Mouse (Mus musculus) intestine, embryonic 16.5 days (tissue): Measurements from ENCODE around the gene Srp68. TPM values are rescaled to one million over a fixed set of nuclear protein-coding genes. Genes with fewer than 3 reads are reported as not detected.

Source experiments
- ATAC-seq: fragments of 200-750 bp; cut with Nextera tagmentation; 2 replicates; pipeline ENCODE4 v1.8.0; 2017; ENCODE audit warnings: moderate TSS enrichment, moderate library complexity
- H3K27ac ChIP-seq: fragments of 300-500 bp; sonication (generic); 2 replicates; pipeline ENCODE4 v1.5.1; 2014; ENCODE audit warnings: mild to moderate bottlenecking, low read length
- H3K27me3 ChIP-seq: fragments of 300-500 bp; sonication (generic); replicated peaks from 2 replicates; pipeline ENCODE4 v1.6.1; 2014; ENCODE audit warnings: low read length, control low read depth, mixed read lengths; ENCODE audit not compliant: control insufficient read depth, insufficient read depth
- H3K36me3 ChIP-seq: fragments of 300-500 bp; sonication (generic); 2 replicates; pipeline ENCODE4 v1.6.1; 2014; ENCODE audit warnings: low read length, control low read depth; ENCODE audit not compliant: control insufficient read depth, insufficient read depth
- H3K4me1 ChIP-seq: fragments of 300-500 bp; sonication (generic); 2 replicates; pipeline ENCODE4 v1.6.1; 2014; ENCODE audit warnings: low read length, control low read depth, mixed read lengths; ENCODE audit not compliant: control insufficient read depth, insufficient read depth
- H3K4me2 ChIP-seq: fragments of 300-500 bp; sonication (generic); 2 replicates; pipeline ENCODE4 v1.6.1; 2014; ENCODE audit warnings: low read depth, low read length, control low read depth
- H3K4me3 ChIP-seq: fragments of 300-500 bp; sonication (generic); 2 replicates; pipeline ENCODE4 v1.5.1; 2014; ENCODE audit warnings: mild to moderate bottlenecking, low read length
- H3K9ac ChIP-seq: fragments of 300-500 bp; sonication (generic); 2 replicates; pipeline ENCODE4 v1.6.1; 2014; ENCODE audit warnings: low read depth, low read length
- H3K9me3 ChIP-seq: fragments of 300-500 bp; sonication (generic); 2 replicates; pipeline ENCODE4 v1.6.1; 2016; ENCODE audit warnings: low read length, control low read depth; ENCODE audit not compliant: control insufficient read depth
- WGBS: fragments of 180-500 bp; shearing (Covaris S2); extraction: QIAGEN DNeasy Blood & Tissue Kit; methylation state at CpG from one replicate; pipeline ENCODE4 v1.1.7; 2014; 5-methylcytosine and 5-hydroxymethylcytosine counted together
- polyA plus RNA-seq: library from polyadenylated mRNA; unstranded; fragments of >200 nt; fragmentation: Nextera tagmentation; extraction: Ambion mirVana; gene quantifications from 2 replicates; pipeline ENCODE4 v1.2.1, GENCODE M21; 2015

Gene Srp68
- polyA plus RNA-seq, 1 experiment from 2014 or later, result 90.9 TPM

DNA sequence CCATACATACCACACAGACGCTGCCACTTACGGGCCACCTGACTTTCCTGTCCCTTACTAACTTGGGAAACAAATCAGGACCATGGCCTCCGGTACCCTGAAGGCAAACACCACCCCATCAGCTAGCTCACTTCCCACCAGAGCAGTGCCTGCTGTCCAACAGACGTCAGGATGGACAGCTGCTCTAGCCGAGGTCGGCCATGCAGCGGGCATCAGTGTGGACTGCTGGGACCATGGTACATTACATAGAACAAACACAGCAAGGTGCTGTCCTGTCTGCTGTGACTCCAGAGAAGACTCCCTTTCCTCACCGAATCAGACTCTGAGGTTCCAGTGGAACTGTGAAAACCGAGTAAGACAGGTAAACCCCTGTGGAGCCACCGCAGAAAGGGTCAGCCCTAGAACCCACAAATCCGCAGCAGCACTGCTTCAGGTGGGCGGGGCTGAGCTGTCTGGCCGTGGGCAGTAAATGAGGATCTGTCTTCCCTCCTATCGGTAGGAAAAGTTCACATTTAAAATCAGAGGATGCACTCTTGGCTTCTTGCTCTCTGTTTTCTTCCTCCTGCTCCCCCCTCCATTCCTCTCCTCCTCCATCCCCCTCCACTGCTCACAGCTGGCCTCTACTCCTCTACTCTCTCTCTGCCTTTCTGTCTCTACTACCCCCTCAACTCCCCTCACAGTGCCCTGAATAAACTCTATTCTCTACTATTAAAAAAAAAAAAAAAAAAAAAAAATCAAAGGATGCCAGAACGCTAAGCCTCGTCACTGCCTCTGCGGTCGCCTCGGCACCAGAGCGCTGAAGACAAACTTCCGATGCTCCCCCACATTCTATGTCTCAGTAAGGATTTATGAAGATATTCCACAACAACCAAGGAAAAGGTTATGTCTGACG is 18.7 kb downstream of the Srp68 start:
- H3K4me1 ChIP-seq, result peaks cover 5% of the 10 kb centered on the region; the same call in 1 of the 2 replicates
- WGBS, result 80% methylated on average over 22 of the region's 22 CpGs
- no peak overlapping the region for H3K4me2 ChIP-seq
- H3K27me3 ChIP-seq, result no peaks in the 10 kb centered on the region
- no peak overlapping the region for H3K9ac ChIP-seq
- no peak overlapping the region; the same call in 1 of the 2 replicates for H3K27ac ChIP-seq
- no peak overlapping the region for H3K4me3 ChIP-seq
- peaks cover 38% of the 10 kb centered on the region for H3K36me3 ChIP-seq
- H3K9me3 ChIP-seq, result no peaks in the 10 kb centered on the region
- no peak for ATAC-seq

DNA sequence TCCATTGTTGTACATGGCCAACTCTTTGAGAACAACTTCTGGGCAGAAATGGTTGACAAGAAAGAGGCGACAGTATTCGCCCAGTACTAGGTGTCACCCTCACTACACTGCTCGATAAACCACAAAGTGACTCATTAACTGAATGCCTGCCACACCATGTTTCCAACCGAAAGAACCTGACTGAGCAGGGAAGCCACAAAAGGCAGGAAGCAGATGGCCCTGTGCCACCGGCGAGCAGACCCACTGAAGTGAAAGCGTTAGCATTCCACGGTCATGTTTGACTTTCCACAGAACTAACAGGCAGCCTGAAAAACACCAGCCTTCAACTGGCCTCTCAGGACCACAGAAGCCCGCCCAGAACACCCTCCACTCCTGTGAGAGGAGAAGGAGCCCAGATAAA is 19.4 kb downstream of the Srp68 start:
- Histone ChIP-seq H3K4me3 (no peak overlapping the region), H3K9ac (no peak overlapping the region), H3K9me3 (no peaks in the 10 kb centered on the region), H3K36me3 (peaks cover 38% of the 10 kb centered on the region), H3K27ac (no peak overlapping the region), H3K27me3 (no peaks in the 10 kb centered on the region), H3K4me2 (no peak overlapping the region), H3K4me1 (no peaks in the 10 kb centered on the region)
- 75% methylated on average over 9 of the region's 9 CpGs for whole genome bisulfite sequencing
- ATAC-seq, result no peak

GRCm38 (mm10) chr11:116253076-116253600 is 20.9 kb downstream of the Srp68 start:
- H3K9ac ChIP-seq, result no peak overlapping the region
- no peak overlapping the region for H3K4me3 ChIP-seq
- H3K4me1 ChIP-seq, result peaks cover 4% of the 10 kb centered on the region
- no peak for ATAC-seq
- WGBS, result 88% methylated on average over 3 of the region's 3 CpGs
- no peak overlapping the region for H3K27ac ChIP-seq
- H3K9me3 ChIP-seq, result no peaks in the 10 kb centered on the region
- no peaks in the 10 kb centered on the region for H3K27me3 ChIP-seq
- peaks cover 43% of the 10 kb centered on the region for H3K36me3 ChIP-seq
- H3K4me2 ChIP-seq, result no peak overlapping the region

DNA sequence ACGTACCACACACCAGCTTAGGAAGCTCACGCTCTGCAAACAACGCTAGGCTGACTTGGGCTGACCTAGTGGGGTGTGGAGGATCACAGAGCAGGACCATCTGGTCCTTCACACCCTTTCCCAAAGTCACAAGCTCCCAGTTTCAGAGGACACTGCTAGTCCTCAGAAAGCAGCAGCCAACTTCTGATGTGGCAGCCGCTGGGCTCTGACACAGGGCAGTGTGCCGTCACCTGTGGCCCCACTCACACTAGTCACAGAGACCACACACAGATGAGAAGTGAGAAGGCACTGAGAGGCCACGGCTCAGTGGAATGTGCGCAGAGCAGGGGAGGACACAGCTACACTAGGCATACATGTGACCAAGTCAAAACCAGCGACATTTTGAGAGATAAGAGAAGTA is 23.1 kb downstream of the Srp68 start:
- Histone ChIP-seq H3K36me3 (peaks cover 45% of the 10 kb centered on the region), H3K27ac (no peak overlapping the region), H3K4me2 (no peak overlapping the region), H3K9me3 (no peaks in the 10 kb centered on the region), H3K4me3 (no peak overlapping the region), H3K4me1 (peaks cover 8% of the 10 kb centered on the region), H3K27me3 (no peaks in the 10 kb centered on the region), H3K9ac (no peak overlapping the region)
- 87% methylated on average over 8 of the region's 8 CpGs for WGBS
- ATAC-seq, result no peak

GRCm38 (mm10) chr11:116247502-116248222 is 26.4 kb downstream of the Srp68 start:
- peak; percentile 84 for ATAC-seq
- 0 out of 2 replicates have a peak overlapping the region, but pooled peaks have one; percentile 35 for H3K9ac ChIP-seq
- no peak overlapping the region for H3K4me3 ChIP-seq
- H3K27ac ChIP-seq, result peak overlapping the region; percentile 61
- H3K9me3 ChIP-seq, result no peaks in the 10 kb centered on the region
- peaks cover 44% of the 10 kb centered on the region for H3K36me3 ChIP-seq
- no peaks in the 10 kb centered on the region for H3K27me3 ChIP-seq
- peaks cover 11% of the 10 kb centered on the region for H3K4me1 ChIP-seq
- 62% methylated on average over 14 of the region's 14 CpGs for WGBS
- no peak overlapping the region for H3K4me2 ChIP-seq

DNA sequence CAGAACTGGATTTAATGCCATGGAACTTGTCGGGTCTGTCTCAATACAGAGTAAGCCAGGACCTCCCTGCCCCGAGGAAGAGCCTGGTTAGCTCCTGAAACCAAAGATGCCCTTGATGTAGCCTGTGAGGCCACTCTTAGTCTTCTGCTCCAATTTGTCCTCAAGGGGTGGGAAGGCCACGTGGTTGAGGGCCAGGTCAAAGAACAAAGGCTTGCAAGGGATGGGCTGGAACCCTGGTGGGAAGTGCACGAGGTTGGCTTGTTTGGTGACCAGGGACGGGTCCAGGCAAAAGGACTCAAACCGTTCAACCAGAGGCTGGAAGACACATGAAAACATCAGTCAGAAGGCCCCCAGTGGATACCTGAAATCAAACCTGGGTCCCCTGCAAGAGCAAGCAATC is 28.4 kb downstream of the Srp68 start:
- no peak overlapping the region for H3K9ac ChIP-seq
- no peaks in the 10 kb centered on the region for H3K9me3 ChIP-seq
- H3K36me3 ChIP-seq, result peaks cover 31% of the 10 kb centered on the region
- no peak for ATAC-seq
- peaks cover 26% of the 10 kb centered on the region for H3K4me1 ChIP-seq
- no peaks in the 10 kb centered on the region for H3K27me3 ChIP-seq
- H3K4me2 ChIP-seq, result no peak overlapping the region
- H3K4me3 ChIP-seq, result no peak overlapping the region
- H3K27ac ChIP-seq, result no peak overlapping the region
- WGBS, result 76% methylated on average over 6 of the region's 6 CpGs

GRCm38 (mm10) chr11:116244580-116244979 is 29.4 kb downstream of the Srp68 start:
- Histone ChIP-seq H3K27me3 (no peaks in the 10 kb centered on the region), H3K9ac (no peak overlapping the region), H3K36me3 (peaks cover 23% of the 10 kb centered on the region; the same call in 1 of the 2 replicates), H3K4me1 (peaks cover 26% of the 10 kb centered on the region), H3K4me3 (no peak overlapping the region), H3K27ac (no peak overlapping the region), H3K9me3 (no peaks in the 10 kb centered on the region), H3K4me2 (no peak overlapping the region)
- no peak for ATAC-seq
- 63% methylated on average over 8 of the region's 8 CpGs for WGBS

GRCm38 (mm10) chr11:116241744-116242235 is 32.2 kb downstream of the Srp68 start:
- WGBS, result 31% methylated on average over 12 of the region's 12 CpGs
- Histone ChIP-seq H3K4me1 (peaks cover 24% of the 10 kb centered on the region), H3K4me3 (no peak overlapping the region), H3K9ac (peak overlapping the region; percentile 65), H3K27ac (peak overlapping the region; percentile 69), H3K36me3 (peaks cover 13% of the 10 kb centered on the region; the same call in 1 of the 2 replicates), H3K4me2 (0 out of 2 replicates have a peak overlapping the region, but pooled peaks have one; percentile 1), H3K27me3 (no peaks in the 10 kb centered on the region), H3K9me3 (no peaks in the 10 kb centered on the region)
- peak; percentile 39 for ATAC-seq

GRCm38 (mm10) chr11:116239797-116240196 is 34.2 kb downstream of the Srp68 start:
- Histone ChIP-seq H3K36me3 (0 out of 2 replicates have a peak, but pooled peaks cover 4% of the 10 kb centered on the region), H3K4me2 (no peak overlapping the region), H3K27ac (0 out of 2 replicates have a peak overlapping the region, but pooled peaks have one; percentile 11), H3K9me3 (no peaks in the 10 kb centered on the region), H3K4me3 (no peak overlapping the region), H3K27me3 (no peaks in the 10 kb centered on the region), H3K9ac (no peak overlapping the region), H3K4me1 (peaks cover 24% of the 10 kb centered on the region)
- ATAC-seq, result no peak
- WGBS, result 41% methylated on average over 7 of the region's 7 CpGs
